Mouse (Mus musculus) layer of hippocampus, adult 11-12 months (tissue): ENCODE data around the gene Ccpg1os.

Experiments used
- DNase-seq: peaks from one replicate; pipeline ENCODE4 v3.0.0; 2022; ENCODE audit warnings: low spot score

Ccpg1os gene

GRCm38 (mm10) chr9:72985250-72986220 is at the start of gene Ccpg1os, which contains the start of gene Ccpg1:
Gene Ccpg1os, minus strand, starts transcription at chr9:72985382.
Gene Ccpg1, plus strand, starts transcription at chr9:72985429.
- peak; percentile 98 for DNase-seq

- DNase-seq, result no peak
Observed at GRCm38 (mm10) chr9:73033406-73033805, 48.2 kb upstream of the Ccpg1os start.

- DNase-seq, result no peak
Observed at GRCm38 (mm10) chr9:73031421-73031820, 46.2 kb upstream of the Ccpg1os start.

GRCm38 (mm10) chr9:73030443-73030842 is 45.3 kb upstream of the Ccpg1os start:
- no peak for DNase-seq

DNA sequence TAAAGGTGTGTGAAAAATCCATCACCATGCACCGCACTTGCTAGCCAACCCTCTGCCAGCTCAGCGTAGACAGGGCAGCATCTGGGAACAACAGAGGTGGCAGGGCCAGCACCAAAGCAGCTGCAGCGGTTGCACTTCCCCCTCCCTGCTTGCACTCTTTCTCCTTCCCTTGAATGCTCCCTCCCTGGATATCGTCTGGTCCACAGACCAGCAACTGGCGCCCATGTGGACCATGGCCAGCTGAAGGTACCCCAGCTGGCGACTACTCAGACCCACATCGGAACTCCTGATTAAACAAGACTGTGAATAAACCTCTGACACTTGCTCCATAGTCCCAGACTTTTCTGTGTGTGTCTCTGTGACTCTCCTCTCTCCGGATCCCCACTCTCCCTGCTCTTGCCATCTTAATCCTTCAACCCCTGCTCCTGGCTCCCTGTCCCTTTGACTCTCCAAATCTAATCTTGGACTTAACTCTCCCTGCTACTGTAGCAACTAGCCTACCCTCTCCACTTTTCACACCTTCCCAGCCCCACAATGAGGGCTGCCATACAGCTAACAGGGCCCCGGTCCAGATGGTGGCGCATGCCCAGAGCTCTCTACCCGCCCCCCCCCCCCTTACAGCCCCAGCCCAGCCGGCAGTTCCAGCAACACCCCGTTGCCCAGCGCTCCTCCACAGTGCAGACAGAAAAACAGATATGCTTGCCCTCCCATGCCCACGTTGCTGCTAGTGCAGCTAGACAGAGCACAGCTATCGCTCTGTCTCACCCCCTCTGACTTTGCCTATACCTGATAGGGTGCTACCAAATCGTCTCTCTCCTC is 40.8 kb upstream of the Ccpg1os start:
- peak; percentile 29 for DNase-seq

DNA sequence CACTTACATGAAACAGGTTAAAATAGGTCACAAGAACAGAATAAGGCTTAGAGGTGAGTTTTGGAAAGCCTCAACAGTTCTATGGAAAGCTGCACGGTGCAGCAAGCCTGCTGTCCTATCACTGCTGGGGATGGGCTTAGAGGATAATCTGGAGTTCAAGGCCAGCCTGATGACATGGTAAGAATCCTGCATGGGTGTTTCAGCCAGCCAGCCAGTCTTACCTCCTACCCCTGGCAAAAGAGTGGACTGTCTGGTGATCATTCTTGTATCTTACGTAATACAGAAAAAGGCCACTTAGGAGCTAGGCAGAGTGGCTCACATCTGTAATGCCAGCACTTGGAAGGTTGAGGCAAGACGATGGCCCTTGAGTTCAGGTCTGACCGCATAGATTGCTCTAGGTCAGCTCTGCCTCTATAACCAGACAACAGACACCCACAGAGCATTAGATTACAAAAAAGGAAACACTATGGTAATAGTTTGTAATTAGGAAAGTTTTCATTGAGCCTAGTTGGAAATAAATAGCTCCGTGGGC is 35.5 kb upstream of the Ccpg1os start:
- no peak for DNase-seq

GRCm38 (mm10) chr9:73019841-73020240 is 34.7 kb upstream of the Ccpg1os start:
- no peak for DNase-seq

DNA sequence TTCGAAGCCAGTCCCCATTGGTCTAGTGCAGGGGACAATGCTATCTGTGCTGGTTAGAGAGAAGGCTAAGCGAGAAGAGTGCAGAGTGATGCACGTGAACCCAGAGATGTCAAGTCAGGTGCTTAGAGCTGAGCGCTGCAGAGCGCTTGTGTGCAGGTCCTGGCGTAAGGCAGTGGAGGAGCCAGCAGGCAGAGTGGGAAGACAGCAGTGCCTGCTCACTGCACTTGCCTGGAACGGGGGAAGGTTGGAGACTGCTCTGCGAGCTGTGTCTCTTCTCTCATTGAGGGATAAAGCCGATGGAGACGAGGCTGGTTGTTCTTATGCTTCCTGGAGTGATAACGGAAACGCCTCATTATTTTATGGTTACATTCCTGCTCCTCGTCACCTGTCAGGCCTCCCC is 29.5 kb upstream of the Ccpg1os start:
- DNase-seq, result peak; percentile 41

DNA sequence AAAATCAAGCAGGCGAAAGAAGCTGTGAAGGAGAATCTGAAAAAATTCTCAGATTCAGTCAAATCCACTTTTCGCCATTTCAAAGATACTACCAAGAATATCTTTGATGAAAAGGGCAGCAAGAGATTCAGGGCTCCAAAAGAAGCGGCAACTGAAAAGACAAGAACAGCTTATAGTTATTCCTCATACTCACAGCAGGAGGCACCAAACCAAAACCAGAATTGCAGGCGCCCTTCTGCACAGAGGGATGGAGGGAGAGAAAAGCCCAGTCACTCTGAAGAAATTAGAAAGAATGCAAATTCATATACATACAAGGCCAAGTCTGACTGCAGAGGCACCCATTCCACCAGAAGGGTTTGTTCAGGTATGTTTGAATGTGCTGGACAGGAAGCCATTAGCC is 27.4 kb upstream of the Ccpg1os start:
- no peak for DNase-seq

DNA sequence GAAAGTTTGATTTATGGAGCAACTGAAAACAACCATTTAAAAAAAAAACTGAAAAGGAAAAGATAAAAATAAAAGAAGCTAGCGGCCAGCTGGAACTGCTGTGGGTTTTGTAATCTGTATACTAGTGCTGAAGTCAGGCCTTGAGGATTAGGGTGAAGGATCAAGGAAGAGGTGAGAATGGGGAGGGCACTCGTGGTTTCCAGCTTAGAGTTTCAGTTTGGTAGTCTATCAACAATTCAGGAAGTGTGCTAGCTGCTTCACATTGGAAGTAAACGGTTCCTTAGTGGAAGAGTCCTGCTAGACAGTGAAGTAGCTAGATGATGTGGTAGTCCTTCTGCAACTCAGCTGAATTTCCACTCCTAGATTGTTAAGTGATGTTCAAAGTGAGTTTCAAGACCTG is 23.2 kb upstream of the Ccpg1os start:
- no peak for DNase-seq

DNA sequence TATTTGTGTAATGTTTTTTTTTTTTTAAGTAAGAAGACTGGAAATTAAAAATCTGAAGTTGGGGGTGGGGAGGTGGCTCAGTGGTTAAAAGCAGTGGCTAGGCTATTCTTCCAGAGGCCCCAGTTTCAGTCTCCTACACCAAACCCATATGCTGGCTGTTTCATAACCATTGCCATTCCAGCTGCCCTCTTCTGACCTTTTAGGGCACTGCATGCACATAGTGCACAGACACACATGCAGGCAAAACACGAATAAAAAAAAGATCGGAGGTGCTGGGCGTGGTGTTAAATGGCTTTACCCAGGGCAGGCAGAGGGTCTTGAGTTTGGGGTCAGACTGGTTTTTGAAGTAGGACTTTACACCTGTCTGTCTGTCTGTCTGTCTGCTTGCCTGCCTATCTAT is 21.0 kb upstream of the Ccpg1os start:
- no peak for DNase-seq

GRCm38 (mm10) chr9:73005106-73005505 is 19.9 kb upstream of the Ccpg1os start:
- no peak for DNase-seq

- DNase-seq, result no peak
Observed at GRCm38 (mm10) chr9:73004076-73004475, 18.9 kb upstream of the Ccpg1os start.

DNA sequence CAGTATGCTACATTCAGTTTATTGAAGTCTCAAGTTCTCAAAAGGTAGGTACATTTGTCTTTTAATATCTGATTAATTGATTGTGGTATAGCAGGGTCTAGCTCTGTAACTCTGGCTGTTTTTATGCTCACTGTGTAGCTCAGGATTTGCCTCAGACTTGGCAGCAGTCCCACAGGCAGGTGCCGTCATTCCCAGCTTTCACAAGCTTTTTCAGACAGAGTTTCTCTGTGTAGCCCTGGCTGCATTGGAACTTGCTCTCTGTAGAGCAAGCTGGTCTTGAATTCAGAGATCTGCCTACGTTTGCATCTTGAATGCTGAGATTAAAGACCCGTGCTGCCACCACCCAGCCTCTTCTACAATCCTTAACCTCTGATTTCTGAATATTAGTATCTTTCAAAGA is 17.0 kb upstream of the Ccpg1os start:
- no peak for DNase-seq

DNA sequence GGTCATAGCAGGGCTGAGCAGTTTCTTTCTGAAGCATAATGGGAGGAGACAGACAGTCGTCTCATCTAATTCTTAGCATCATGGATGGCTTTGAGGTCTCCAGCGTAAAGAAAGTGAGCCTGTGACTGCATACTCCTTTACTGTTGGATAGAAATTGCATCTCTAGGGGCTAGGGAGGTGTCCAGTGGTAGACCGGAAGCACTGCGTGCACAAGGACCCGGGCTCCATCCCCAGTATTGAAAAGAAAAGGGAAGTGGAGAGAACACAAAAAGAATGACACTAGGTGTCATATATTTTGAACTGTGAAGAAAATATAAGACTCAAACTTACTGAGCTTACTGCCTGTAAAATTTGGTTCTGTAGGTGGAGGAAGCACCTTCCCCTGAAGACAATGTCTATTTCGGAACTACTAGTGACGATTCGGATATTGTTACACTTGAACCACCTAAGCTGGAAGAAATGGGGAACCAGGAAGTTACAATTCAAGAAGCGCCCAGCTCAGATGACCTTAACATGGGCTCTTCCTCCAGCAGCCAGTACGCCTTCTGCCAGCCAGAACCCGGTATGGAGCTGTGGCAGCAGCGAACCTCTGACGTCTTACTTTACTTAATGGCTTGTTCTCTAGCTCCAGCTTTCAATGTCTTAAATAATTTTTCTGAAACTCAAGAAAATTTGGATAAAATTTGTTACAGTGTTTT is 16.3 kb upstream of the Ccpg1os start:
- no peak for DNase-seq

DNA sequence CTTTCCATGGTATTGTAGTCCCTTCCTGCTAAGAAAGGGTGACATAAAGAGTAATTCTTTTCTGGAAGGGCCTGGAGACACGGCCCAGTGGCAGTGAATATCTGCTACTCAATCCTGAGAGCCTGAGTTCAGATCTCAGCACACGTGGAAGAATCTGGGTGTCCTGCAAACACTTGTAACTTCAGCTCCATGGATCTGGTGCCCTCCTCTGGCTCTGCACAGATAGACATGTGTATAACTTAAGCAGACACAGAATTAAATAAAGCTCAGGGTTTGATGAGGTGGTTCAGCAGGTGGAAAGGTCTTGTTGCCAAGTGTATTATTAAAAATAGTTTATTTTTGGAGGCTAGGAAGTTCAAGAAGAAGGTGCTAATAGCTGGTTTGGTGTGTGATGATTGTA is 15.3 kb upstream of the Ccpg1os start:
- DNase-seq, result no peak

DNA sequence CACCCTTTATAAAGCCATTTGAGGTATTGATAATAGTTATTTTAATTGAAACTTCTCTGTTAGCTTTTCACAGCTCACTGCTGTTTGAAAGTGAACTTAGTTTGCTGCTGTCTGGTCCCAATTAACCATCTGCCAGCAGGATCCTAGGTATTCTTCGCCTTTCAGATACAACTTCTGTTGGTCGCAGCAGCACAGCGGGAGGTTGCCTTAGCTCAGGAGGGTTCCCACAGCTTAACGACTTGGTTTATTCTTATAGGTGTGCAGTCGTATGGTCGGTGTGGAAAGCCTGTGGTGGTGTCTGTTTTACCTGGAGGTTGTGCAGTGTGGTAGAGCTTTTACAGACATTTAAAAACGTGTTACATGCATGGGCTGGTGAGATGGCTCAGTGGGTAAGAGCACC is 11.6 kb upstream of the Ccpg1os start:
- no peak for DNase-seq

DNA sequence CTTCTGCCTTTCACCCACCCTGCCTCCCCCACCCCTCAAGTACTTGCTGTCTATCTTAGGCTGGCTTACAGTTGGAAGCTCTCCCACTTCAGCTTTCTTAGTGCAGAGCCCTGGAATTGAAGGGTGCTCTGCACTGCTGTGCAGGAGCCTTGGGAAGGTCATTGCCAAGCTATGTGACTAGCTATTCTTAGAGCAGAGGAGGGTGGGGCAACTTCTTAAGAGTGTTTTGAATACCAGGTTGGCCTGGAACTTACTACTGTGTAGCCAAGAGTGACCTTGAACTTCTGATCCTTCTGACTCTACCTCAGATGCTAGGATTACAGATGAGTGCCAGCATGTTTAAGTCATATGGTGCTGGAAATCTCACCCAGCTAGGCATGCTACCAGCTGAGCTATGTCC is 11.0 kb upstream of the Ccpg1os start:
- DNase-seq, result no peak

GRCm38 (mm10) chr9:72992576-72992975 is 7.4 kb upstream of the Ccpg1os start:
- no peak for DNase-seq

DNA sequence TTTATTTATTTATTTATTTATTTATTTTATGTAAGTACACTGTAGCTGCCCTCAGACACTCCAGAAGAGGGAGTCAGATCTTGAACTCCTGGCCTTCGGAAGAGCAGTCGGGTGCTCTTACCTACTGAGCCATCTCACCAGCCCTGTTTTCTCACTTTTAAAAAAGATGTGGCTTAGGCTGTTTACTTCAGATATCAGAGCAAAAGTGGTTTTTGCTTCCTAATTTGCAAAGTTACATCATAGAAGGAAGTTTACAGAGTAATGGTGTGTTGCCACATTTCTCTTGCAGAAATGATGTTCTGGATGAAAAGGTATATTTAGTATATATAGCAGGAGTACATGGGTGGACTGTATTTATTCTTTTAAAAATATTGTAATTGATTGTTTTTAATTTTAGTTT is 6.2 kb upstream of the Ccpg1os start:
- no peak for DNase-seq

- DNase-seq, result no peak
Observed at GRCm38 (mm10) chr9:72988706-72989105, 3.5 kb upstream of the Ccpg1os start.

DNA sequence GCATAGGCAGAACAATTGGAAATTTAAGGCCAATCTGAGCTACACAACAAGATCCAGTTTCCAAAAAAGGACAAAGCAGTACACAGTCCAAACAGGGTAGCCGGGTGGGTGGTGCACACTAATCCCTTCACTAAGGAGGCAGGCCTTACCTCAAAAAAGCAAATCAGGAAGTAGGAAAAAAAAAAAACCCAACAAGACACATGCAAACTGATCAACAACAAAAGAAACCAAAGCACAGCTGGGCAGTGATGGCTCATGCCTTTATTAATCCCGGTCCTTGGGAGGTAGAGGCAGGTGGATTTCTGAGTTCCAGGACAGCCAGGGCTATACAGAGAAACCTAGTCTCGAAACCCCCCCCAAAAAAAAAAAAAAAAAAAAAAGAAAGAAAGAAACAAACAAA is 2.5 kb upstream of the Ccpg1os start:
- no peak for DNase-seq
